Mouse (Mus musculus) c-Kit-negative CD71-positive TER-119-positive erythroid progenitor cells, embryonic 14.5 days (primary cell): ENCODE data around the gene Acads.

Experiments used
- DNase-seq: peaks from one replicate; pipeline ENCODE4 v3.0.0-alpha.2; 2013; ENCODE audit warnings: low read depth, low spot score

Acads gene

DNA sequence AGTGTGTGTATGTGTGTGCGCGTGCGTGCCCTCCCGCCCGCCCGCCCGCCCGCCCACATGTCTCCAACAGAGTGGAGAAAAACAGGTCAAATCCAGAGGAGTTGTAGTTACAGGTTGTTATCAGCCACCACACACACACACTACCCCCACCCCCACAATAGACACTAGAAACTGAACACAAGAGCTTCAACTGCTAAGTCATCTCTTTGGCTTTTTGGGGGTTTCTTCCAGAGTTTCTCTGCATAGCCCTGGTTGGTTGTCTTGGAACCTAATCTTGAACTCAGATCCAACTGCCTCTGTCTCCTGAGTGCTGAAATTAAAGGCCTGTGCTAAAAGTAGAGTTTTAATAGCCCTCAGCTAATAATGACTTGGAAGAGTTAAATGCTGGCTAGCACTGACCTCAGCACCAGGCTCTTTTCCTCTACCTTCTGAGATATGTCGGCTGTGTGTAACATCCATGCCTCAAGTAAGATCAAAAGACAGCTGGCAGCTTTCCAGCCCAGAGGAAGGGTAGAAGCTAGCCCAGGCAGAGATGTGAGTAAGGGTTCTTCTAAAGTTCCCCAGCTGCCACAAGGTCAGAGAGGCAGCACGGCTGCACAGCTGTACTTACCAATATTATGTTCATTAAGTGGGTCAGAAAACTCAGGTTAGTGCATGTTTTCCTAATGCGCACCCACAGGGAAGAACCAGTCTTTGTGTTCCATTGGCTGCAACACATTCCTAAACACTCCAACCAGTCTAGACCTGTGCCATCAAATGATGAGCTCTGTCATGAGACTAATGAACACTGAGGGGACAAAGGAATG is 47.8 kb downstream of the Acads start:
- DNase-seq: peak; percentile 60

DNA sequence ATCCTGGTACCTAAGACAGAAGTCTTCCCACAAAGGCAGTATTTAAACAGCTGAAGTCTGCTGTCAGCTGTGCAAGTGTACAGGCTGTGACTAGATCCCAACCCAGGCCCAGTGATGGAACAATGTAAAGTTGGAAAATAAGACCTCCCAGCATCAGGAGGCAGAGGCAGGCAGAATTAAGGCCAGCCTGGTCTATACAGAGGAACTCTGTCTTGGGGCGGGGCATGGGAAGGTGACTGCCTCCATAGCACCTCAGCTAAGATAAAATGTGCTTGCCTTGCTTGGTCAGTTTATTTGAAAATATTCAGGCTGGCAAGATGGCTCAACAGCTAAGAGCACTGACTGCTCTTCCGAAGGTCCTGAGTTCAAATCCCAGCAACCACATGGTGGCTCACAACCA is 48.7 kb downstream of the Acads start:
- peak; percentile 47 for DNase-seq

- no peak for DNase-seq
Measured at GRCm38 (mm10) chr5:115069611-115070010, 49.5 kb downstream of the Acads start.

DNA sequence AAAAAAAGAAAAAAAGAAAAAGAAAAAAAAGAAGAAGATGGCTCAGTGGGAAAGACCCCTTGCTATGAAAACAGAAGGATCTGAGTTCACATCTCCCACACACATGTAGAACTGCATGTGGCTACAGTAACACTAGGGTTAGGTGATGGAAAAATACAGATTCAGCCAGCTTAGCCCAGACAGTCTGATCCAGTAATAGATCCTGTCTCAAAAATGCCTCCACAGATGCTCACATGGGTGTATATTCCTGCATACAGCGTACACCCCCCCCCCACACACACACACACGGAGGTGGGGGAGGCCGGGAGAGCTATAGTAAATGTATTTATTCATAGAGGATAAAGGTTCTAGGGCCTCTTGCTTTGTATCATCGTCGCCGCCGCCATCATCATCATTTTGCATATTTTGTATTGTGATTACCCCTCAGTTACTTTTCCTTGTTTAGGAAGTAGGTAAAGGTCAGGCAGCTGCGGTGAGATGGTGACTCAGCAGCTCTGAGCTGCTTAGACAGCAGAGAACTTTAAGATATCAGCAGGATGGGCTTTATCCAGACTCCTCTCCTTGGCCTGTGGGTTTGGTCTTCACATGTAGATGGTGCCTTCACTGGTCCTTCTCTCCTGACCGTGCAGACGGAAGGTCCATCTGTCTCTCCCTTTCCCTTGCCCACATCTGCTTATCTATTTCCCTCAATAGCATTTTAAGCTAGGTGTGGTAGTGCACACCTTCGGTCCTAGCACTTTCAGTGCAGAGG is 50.3 kb downstream of the Acads start:
- DNase-seq: peak; percentile 63

DNA sequence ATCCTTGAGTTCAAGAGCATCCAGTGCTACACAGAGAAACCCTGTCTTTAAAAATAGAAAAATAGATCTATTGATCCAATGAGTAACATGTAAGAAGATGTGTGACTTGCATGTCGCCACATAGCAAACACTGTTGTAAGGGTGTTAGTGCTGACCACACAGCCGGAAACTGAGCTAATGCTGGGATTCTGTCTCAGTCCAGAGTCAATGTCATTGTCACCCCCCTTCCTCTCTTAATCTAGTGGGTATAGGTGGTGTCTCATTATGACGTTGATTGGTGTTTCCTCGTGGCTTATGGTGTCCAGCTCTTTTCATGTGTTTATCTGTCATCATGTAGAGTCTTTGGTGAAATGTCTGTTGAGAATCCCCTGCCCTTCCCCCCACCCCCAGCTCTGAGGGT is 52.9 kb downstream of the Acads start:
- DNase-seq: no peak

DNA sequence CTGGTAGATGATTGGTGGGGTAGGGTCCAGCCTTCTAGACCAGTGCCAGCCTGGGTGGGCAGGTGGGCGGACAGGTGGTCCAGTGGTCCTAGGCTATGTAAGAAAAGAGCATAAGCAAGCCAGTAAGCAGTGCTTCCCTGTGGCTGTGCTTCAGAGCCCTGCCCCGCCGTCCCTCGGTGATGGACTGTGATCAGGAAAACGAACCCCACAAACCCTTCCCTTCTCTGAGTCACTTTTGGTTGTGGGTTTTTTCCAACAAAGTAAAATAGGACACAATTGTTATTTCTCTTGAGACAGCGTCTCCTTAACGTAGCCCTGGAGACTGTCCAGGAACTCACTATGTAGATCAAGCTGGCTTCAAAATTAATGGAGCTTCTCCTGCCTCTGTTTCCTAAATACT is 55.8 kb downstream of the Acads start:
- no peak for DNase-seq

GRCm38 (mm10) chr5:115062566-115062965 is 56.6 kb downstream of the Acads start:
- DNase-seq: no peak

- DNase-seq: no peak
Measured at GRCm38 (mm10) chr5:115060977-115061376, 58.2 kb downstream of the Acads start.
